Mouse (Mus musculus) lung, postnatal 10 days (tissue): ENCODE measurements at regions not wholly inside any gene's neighbourhood (a gene's known extent, or its start where the extent isn't known, plus 50 kb on each side); places are given as distances from the start of the nearest gene placed in this dataset.

Experiments used
- DNase-seq: peaks from one replicate; pipeline ENCODE4 v3.0.0; 2021

- DNase-seq, result peak; percentile 22
Measured at GRCm38 (mm10) chr12:110031326-110031725, 247.5 kb upstream of the Dio3 start.

GRCm38 (mm10) chr12:110035171-110035570 is 243.7 kb upstream of the Dio3 start:
- DNase-seq, result no peak

GRCm38 (mm10) chr12:110040682-110041081 is 238.2 kb upstream of the Dio3 start:
- DNase-seq, result no peak

GRCm38 (mm10) chr12:110041782-110042181 is 237.1 kb upstream of the Dio3 start:
- DNase-seq, result no peak

- DNase-seq, result no peak
Measured at GRCm38 (mm10) chr12:110044266-110044665, 234.6 kb upstream of the Dio3 start.

- DNase-seq, result no peak
Measured at GRCm38 (mm10) chr12:110044721-110045120, 234.1 kb upstream of the Dio3 start.

GRCm38 (mm10) chr12:110045770-110046330 is 233.0 kb upstream of the Dio3 start:
- DNase-seq, result no peak

GRCm38 (mm10) chr12:110046613-110047012 is 232.3 kb upstream of the Dio3 start:
- no peak for DNase-seq

GRCm38 (mm10) chr12:110047466-110048250 is 231.2 kb upstream of the Dio3 start:
- peak; percentile 42 for DNase-seq

- DNase-seq, result peak; percentile 20
Measured at GRCm38 (mm10) chr12:110049154-110049736, 229.6 kb upstream of the Dio3 start.

GRCm38 (mm10) chr12:110059321-110059720 is 219.5 kb upstream of the Dio3 start:
- DNase-seq, result no peak

- DNase-seq, result no peak
Measured at GRCm38 (mm10) chr12:110061961-110062360, 216.9 kb upstream of the Dio3 start.

GRCm38 (mm10) chr12:110063013-110063412 is 215.9 kb upstream of the Dio3 start:
- no peak for DNase-seq

GRCm38 (mm10) chr12:110066361-110066885 is 212.4 kb upstream of the Dio3 start:
- DNase-seq, result no peak

GRCm38 (mm10) chr12:110070506-110070905 is 208.4 kb upstream of the Dio3 start:
- DNase-seq, result no peak

GRCm38 (mm10) chr12:110071823-110072222 is 207.0 kb upstream of the Dio3 start:
- DNase-seq, result peak; percentile 22

- DNase-seq, result no peak
Measured at GRCm38 (mm10) chr12:110074921-110075320, 203.9 kb upstream of the Dio3 start.

GRCm38 (mm10) chr12:110077211-110077884 is 201.5 kb upstream of the Dio3 start:
- DNase-seq, result no peak

- DNase-seq, result peak; percentile 50
Measured at GRCm38 (mm10) chr12:110078081-110078505, 200.8 kb upstream of the Dio3 start.

- no peak for DNase-seq
Measured at GRCm38 (mm10) chr12:110081831-110082615, 196.8 kb upstream of the Dio3 start.

GRCm38 (mm10) chr12:110082921-110083320 is 195.9 kb upstream of the Dio3 start:
- DNase-seq, result peak; percentile 40

- no peak for DNase-seq
Measured at GRCm38 (mm10) chr12:110083471-110083870, 195.4 kb upstream of the Dio3 start.
